Mouse (Mus musculus) ES-Bruce4 (cell line): ENCODE measurements around the gene Stat5b.

ENCODE experiments used
- CTCF ChIP-seq: IDR thresholded peaks from one replicate; pipeline ENCODE4 v1.8.1; 2011; ENCODE audit warnings: low read depth, low read length
- POLR2A ChIP-seq: IDR thresholded peaks from one replicate; pipeline ENCODE4 v1.8.1; 2011; ENCODE audit warnings: low read length; ENCODE audit not compliant: insufficient read depth

- no peak for TF ChIP-seq CTCF
- TF ChIP-seq POLR2A, result no peak
Measured at GRCm38 (mm10) chr11:100756476-100756875, 94.0 kb downstream of the Stat5b start.
